Mouse (Mus musculus): Measurements from ENCODE around the gene Alg11. TPM values are rescaled to one million over a fixed set of nuclear protein-coding genes. Genes with fewer than 3 reads are reported as not detected.

The Alg11 gene
- polyA plus RNA-seq, 1 experiment from 2014 or later = 35.8 TPM

DNA sequence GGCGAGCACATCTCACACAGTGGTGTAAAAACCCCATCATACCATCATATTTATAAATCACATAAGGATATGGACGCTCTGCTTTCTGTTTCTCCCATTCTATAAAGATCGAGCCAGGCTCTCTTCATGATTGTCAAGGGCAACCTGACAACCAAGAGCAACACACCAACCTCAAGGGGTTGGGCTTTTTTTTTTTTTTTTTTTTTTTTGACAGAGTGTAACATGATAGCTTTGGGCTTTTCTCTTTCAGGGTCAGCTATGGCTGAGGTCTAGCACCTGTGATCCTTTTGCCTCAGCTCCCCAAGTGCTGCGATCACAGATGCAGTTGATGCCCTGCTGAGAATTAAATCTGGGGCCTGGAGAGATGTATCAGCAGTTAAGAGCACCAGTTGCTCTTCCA lies 46.5 kb downstream of the Alg11 start:
- 74% methylated on average over 4 of the region's 4 CpGs for WGBS
- no peak overlapping the region for H3K4me2 ChIP-seq (ENCODE audit: low read depth, low read length, severe bottlenecking)
- no peaks in the 10 kb centered on the region for H3K4me1 ChIP-seq (replicated peaks; ENCODE audit: control insufficient read depth, insufficient read depth, low read length)
- H3K4me3 ChIP-seq (ENCODE audit: low read depth, low read length) = no peak overlapping the region
- no peaks in the 10 kb centered on the region for H3K36me3 ChIP-seq (ENCODE audit: control insufficient read depth, insufficient read depth, low read length)
- no peak overlapping the region for H3K9ac ChIP-seq (ENCODE audit: low read length)
- no peak overlapping the region for H3K27ac ChIP-seq (ENCODE audit: low read depth, low read length)
- no peaks in the 10 kb centered on the region for H3K27me3 ChIP-seq (ENCODE audit: control insufficient read depth, insufficient read depth, low read length)
- no peak for DNase-seq (ENCODE audit: low spot score)
- no peaks in the 10 kb centered on the region for H3K9me3 ChIP-seq (ENCODE audit: control insufficient read depth, low read length)
- no peak for ATAC-seq (replicated peaks; ENCODE audit: low FRiP score)

Other genes with a start within 250 kb of the Alg11 start
- gene Defb50, start 237.2 kb upstream of the Alg11 start, polyA plus RNA-seq (2014; fragmentation: Nextera tagmentation; extraction: Ambion mirVana) = not detected in 2 replicates
- gene Defb2, start 220.8 kb upstream of the Alg11 start, polyA plus RNA-seq (2014; fragmentation: Nextera tagmentation; extraction: Ambion mirVana) = not detected in 2 replicates
- gene Defb10, start 201.8 kb upstream of the Alg11 start, polyA plus RNA-seq (2014; fragmentation: Nextera tagmentation; extraction: Ambion mirVana) = not detected in 2 replicates
- gene Defb9, start 175.3 kb upstream of the Alg11 start, polyA plus RNA-seq (2014; fragmentation: Nextera tagmentation; extraction: Ambion mirVana) = not detected in 2 replicates
- gene Defb11, start 154.3 kb upstream of the Alg11 start, polyA plus RNA-seq (2014; fragmentation: Nextera tagmentation; extraction: Ambion mirVana) = not detected in 2 replicates
- not detected in 2 replicates for gene Defb15, start 128.0 kb upstream of the Alg11 start, polyA plus RNA-seq (2014; fragmentation: Nextera tagmentation; extraction: Ambion mirVana)
- gene Defb35, start 122.4 kb upstream of the Alg11 start, polyA plus RNA-seq (2014; fragmentation: Nextera tagmentation; extraction: Ambion mirVana) = not detected in 2 replicates
- not detected in 2 replicates for gene Defb13, start 114.0 kb upstream of the Alg11 start, polyA plus RNA-seq (2014; fragmentation: Nextera tagmentation; extraction: Ambion mirVana)
- not detected in 2 replicates for gene Fam90a1a, start 102.0 kb upstream of the Alg11 start, polyA plus RNA-seq (2014; fragmentation: Nextera tagmentation; extraction: Ambion mirVana)
- not detected in 2 replicates for gene Ccdc70, start 90.9 kb upstream of the Alg11 start, polyA plus RNA-seq (2014; fragmentation: Nextera tagmentation; extraction: Ambion mirVana)
- gene Atp7b, start 416 bp upstream of the Alg11 start, polyA plus RNA-seq (2014; fragmentation: Nextera tagmentation; extraction: Ambion mirVana) = 2.3 and 2.6 TPM in 2 replicates
- gene Nek5, start 64.3 kb downstream of the Alg11 start, polyA plus RNA-seq (2014; fragmentation: Nextera tagmentation; extraction: Ambion mirVana) = 0.21 and 0.24 TPM in 2 replicates
- gene Nek3, start 105.7 kb downstream of the Alg11 start, polyA plus RNA-seq (2014; fragmentation: Nextera tagmentation; extraction: Ambion mirVana) = 7.7 and 8.0 TPM in 2 replicates
- gene Ckap2, start 125.1 kb downstream of the Alg11 start, polyA plus RNA-seq (2014; fragmentation: Nextera tagmentation; extraction: Ambion mirVana) = 76.9 and 82.7 TPM in 2 replicates
- gene Vps36, start 132.1 kb downstream of the Alg11 start, polyA plus RNA-seq (2014; fragmentation: Nextera tagmentation; extraction: Ambion mirVana) = 45.5 and 45.9 TPM in 2 replicates
- 8.3 and 10.1 TPM in 2 replicates for gene Thsd1, start 166.6 kb downstream of the Alg11 start, polyA plus RNA-seq (2014; fragmentation: Nextera tagmentation; extraction: Ambion mirVana)
- gene Tpte, start 222.7 kb downstream of the Alg11 start, polyA plus RNA-seq (2014; fragmentation: Nextera tagmentation; extraction: Ambion mirVana) = not detected in 2 replicates